Mouse (Mus musculus): Measurements from ENCODE around the gene Glp1r.

The Glp1r gene

DNA sequence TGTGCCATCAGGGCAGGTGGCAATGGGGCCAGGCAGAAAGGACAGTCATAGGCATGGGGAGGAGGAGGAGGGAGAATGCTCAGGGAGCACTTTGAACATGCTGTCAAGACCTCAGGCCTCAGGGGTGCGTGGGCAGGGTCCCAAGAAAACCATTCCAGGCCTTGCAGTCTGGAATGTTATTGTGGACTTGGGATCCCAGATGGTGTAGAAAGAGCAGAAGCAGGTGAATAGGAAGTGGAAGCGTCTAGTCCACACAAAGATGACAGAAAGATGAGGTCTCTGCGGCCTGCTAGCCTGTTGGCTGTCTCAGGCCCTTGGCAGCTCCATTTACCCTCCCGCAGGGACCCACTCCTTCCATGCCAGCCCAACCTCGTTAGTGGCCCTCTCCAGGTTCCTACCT lies 10.9 kb downstream of the Glp1r start:
- no peak for DNase-seq (ENCODE audit: low spot score in 2 of 2)

DNA sequence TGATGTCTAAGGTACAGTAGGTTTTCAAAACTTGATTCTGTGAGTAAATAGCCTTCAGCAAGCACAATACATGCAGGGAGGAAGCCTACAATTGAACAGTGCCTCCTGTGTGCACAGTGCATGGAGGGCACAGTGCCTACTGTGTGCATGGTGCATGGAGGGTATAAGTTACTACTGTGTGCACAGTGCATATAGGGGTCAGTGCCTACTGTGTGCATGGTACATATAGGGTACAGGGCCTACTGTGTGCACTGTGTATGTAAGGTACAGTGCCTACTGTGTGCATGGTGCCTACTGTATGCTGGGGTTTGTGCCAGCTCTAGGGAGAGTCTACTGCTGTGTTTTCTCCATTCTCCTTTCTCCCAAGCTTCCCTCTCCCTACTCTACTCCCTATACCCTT lies 12.6 kb downstream of the Glp1r start:
- no peak for DNase-seq (ENCODE audit: low spot score in 2 of 2)

DNA sequence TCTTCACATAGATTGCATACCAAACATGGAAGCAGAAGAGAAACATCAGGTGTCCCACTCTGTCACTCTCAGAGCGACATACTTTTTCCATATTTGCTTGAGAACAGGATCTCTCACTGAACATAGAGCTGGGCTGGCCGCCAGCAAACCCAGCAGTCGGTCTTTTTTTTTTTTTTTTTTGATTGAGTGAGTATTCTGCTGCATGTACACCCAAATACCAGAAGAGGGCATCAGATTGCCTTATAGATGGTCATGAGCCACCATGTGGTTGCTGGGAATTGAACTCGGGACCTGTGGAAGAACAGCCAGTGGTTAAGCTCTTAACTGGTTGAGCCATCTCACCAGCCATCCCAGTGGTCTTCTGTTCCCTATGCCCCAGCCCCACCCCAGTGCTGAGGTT lies 21.9 kb downstream of the Glp1r start:
- DNase-seq (ENCODE audit: low spot score in 2 of 2) = no peak

DNA sequence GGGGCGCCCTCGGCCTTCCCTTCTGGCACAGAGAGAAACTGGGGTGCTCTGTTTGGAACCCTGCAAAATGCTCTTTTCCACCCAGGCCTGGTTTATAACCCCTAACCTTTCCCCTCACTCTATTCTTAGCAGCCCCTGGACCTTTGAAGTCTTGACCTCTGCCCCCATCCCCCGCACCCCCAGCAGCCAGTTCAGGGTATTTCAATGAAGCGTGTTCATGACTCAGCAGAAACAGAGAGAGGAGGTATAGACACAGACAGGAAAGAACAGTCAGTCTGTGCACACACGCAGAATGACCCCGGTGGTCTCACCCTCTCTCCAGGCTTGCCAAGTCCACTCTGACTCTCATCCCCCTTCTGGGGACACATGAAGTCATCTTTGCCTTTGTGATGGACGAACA lies 29.2 kb downstream of the Glp1r start:
- no peak for DNase-seq (ENCODE audit: low spot score in 2 of 2)

DNA sequence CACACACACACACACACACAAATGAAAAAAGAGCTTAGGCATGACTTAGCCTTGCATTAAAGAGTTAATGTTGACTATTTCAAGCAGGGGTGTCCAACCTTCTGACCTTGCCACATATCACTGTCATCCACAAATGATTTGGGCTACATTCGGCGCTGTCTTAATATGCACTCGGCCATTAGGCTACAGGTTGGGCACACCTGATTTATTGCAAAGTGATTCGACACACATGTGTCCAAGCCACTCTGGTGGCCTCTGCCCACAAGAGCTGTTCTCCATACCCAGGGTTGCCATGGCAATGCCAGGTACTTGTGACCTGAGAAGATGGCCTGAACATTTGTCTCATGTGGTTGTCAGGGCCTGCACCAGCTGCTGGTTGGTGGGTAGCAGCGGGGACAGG lies 31.2 kb downstream of the Glp1r start:
- DNase-seq (ENCODE audit: low spot score in 2 of 2) = no peak

DNA sequence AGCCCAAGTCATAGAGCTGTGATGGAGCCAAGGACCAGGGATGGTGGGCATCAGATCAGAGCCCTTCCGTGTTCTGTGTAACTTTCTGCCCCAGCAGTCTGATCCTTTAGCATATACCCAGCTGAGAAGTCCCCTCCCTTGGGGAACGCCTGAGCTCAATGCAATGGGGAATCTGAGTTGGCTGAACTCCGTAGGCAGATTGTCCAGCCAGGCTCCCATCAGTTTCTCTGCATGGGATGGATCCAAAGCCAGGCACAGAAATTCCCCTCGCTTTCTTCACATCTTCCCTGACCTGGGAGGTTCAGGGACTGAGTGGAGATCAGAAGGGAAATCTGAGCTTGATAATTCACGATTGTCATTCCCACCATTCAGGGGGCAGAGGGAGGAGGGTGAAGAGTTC lies 33.7 kb downstream of the Glp1r start:
- DNase-seq (ENCODE audit: low spot score in 2 of 2) = no peak

DNA sequence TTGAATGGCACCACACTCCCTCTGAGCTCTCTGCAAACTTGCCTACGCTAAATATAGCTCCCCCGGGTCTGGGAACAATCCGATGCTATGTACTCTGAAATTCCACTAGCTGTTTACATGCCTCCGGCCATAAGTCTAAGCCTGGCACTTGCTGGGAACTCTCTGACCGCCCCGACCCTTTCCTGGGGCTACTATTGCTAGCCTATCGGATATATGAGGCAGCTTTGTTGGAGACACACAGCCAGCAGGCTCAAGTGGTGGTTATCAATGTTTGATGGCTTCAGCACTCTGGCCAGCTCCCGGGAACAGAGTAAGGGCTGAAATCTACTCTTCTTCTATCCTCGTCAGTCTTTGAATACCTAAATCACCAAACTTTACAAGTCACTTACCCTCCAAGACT lies 36.9 kb downstream of the Glp1r start:
- DNase-seq (ENCODE audit: low spot score in 2 of 2) = no peak

DNA sequence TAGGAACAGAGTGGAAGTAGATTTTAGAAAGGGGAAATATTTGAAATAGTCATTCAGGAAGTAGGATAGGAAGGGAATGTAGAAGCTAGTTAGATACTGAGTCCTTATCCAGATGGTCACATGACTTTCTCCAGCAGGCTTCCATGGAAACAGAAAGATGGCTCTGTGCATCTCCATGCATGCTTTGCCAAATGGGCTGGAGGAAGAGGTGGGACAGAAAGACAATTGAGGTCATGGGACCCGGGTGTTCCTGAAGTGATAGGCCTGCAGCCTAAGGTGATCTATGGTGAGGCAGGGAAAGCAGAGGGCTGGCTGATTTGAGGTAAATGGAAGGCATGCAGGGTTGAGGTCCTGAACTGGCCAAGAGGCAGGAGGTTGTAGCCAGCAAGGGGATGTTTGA lies 46.8 kb downstream of the Glp1r start:
- no peak for DNase-seq (ENCODE audit: low spot score in 2 of 2)

DNA sequence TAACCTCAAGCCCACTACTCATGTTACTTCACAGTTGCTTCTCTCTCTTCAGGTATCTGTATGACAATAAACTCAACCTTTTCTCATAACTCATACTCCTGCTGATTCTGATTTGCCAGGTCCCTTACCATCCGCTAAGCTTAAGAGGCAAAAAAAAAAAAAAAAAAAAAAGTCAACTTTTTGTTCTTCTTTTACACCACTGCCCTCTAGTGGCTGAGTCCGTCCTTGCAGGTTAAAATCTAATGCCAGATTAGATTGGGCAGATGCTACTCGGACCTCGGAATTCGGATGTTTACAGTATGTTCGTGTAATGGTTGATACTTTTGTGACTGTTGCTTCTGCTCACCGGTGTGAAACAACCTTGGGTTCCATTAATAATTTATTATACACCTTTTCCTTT lies 49.2 kb downstream of the Glp1r start:
- DNase-seq (ENCODE audit: low spot score in 2 of 2) = peak; percentile 32 to 80

DNA sequence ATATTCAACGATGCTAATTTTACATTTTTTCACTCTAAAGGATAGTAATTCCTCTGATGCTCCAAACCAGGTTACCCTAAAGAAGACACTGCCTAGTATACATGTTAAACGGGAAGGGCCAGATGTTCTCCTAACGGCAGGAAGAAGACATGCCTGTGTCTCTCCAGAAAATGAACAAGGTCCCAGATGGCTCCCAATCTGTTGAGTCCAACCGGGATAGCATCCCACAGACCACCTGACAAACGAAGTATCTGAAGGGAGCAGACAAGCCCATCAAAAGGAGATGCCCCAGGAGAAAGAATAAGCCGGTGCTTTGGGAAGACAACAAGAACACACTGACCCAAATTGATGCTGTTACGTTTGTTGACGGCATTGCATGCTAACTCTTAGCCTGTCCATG lies 50.0 kb downstream of the Glp1r start:
- no peak for DNase-seq (ENCODE audit: low spot score in 2 of 2)

DNA sequence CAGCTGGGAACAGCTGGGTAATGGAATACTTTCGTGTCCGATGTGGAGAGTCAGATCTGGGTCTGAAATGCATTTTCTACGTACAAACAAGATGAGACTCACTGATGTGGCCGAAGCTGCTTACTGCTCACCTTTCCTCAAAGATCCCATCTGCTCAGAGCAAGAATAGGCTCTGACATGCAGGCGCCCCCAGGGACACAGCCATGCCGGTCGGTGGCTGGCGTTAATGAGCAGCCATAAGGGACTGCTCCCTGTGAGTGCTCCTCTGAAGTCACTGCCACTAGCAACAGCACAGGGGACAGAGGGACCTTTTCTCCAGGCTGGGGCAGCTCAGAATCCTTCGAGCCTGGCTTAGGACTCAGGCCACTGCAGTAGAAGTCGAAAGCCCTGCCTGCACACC lies 52.7 kb downstream of the Glp1r start, which contains the start of gene Umodl1:
Umodl1 (plus strand) TSS at position 301 of the 400 bp plus-strand sequence.
- DNase-seq (ENCODE audit: low spot score in 2 of 2) = no peak

DNA sequence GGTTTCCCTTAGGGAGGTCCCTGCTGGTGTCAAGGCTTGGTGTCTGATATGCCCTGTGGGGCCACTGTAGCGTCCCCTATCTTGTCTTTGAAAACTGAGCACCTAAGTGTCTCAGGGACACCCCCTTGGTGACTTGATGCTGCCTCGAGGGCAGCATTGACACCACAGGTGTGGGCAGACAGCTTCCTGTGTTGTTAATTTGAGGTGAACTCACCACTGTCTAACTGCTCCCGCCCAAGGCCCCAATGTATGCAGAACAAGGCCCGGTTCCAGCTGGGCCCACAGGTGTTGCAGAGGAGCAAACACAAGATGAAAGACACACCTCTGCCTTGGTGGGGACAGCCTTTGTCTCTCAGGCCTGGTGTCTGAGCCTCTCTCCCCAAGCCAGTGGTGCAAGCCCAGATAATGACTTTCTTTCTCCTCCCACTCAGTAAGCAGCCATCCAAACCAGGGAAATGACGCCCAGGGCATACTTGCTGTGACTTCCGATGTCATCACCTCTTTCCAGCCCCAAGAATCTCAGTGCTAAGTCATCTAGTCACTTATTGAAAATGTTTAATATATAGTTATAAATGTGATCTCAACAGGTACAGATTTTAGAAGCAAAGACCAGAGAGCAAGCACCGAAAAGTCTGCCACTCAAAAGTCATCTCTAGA lies 60.4 kb downstream of the Glp1r start:
- no peak for DNase-seq (ENCODE audit: low spot score in 2 of 2)

DNA sequence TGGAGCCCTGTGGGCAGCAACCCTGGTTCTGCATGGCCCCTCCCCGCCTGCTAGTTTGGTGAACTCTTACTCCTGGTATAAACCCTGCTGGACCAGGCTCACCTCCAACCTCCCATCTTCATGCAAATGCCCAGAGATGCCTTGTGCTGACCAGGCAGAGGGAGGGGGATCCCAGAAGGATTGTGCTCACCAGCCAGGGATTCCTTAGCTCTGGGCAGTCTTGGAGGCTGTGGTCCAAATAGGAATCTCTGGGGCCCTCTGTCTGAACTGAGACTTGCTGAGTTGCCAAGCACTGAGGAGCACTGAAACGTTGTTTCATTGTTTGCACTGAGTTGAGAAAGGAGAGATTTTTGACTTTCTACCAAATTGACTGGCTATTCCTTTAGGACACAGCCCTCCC lies 61.3 kb downstream of the Glp1r start:
- DNase-seq (ENCODE audit: low spot score in 2 of 2) = no peak

DNA sequence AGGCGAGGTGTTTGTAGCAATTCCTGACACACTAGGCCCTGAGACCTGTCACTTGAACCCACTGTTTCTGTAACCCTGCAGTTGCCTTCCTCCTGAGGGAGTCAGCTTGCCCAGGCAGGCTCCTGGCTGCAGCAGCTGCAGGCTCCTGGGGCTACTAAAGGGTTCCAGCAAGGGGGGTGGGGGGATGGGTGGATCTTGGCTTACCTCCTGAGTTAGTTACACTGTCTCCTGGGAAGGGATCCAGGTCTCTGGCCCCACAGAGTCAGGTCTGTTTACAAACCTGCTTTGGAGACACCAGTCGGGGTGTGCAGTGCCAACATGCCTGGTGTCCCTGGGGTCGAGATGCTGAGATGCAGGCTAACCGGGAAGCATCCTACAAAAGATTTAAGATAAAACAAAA lies 68.4 kb downstream of the Glp1r start:
- no peak for DNase-seq (ENCODE audit: low spot score in 2 of 2)

DNA sequence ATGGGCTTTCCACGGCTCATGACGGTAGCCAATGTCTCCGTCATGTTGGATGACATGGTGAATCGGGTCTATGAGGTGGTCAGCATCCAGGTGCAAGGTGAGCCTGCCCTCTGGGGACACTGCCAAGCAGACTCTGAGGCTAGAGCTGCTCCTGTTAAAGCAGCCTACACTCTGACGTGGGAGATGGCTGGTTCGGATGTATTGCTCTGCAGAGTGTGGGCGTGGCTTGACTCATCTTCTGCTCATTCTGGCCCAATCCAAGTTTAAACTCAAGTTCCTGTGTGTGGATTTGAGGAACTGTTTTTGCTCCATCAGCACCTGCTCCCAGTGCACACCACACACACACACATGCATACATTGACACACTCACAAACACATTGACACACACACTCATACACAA lies 70.3 kb downstream of the Glp1r start:
- no peak for DNase-seq (ENCODE audit: low spot score in 2 of 2)

DNA sequence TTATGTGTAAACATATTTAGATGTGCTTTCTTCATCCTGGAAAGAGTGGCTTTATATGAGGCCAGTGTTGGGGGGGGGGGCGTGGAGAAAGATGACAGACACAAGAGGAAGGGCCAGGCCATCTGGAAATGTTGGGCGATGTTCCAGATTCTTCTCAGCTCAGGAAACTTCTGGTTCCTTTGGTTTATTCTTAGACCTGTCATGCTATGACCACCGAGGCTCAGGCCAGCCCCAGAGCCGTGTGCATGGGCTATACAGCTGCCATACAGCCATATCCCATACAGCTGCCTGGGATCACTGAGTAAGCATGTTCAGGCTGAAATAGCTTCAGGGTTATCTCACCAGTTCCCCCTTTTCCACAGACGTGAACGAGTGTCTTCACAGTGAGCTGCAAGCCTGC lies 71.7 kb downstream of the Glp1r start:
- DNase-seq (ENCODE audit: low spot score in 2 of 2) = no peak

DNA sequence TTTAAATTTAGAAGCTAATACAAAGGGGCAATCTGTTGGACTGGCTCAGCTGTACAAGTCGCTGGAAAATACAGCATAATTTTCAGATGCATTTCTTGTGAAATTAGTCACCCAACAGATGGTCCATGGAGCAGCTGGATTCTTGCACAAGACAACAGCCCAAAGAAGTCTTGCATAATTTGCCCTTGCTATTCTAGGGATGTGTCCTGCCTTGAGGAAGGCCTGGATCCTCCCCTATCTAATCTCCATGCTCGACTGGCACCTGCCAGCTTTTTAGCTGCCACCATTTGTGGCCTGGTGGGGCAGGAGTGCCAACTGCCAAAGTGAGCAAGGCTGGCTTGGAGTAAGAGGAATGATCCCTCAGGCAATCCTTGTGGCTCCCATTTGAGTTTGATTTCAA lies 75.7 kb downstream of the Glp1r start:
- no peak for DNase-seq (ENCODE audit: low spot score in 2 of 2)

DNA sequence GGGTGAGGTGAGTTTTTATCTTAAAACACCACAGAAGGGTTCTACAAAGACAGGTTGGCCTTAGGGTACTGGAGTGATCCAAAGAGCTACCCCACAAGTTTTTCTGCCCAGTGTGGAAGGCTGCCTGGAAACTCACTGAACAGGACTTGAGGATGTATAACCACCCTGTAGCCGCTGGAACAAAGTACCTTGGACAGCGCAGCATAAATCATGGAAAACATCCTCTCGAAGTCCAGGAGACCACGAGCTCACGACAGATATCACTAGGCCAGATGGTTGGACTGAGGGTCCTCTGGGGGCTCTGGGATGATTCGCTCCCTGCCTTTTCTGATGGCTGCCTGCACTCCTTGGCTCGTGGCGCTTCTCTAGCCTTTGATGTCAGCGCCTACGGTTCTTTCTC lies 76.9 kb downstream of the Glp1r start:
- no peak for DNase-seq (ENCODE audit: low spot score in 2 of 2)

DNA sequence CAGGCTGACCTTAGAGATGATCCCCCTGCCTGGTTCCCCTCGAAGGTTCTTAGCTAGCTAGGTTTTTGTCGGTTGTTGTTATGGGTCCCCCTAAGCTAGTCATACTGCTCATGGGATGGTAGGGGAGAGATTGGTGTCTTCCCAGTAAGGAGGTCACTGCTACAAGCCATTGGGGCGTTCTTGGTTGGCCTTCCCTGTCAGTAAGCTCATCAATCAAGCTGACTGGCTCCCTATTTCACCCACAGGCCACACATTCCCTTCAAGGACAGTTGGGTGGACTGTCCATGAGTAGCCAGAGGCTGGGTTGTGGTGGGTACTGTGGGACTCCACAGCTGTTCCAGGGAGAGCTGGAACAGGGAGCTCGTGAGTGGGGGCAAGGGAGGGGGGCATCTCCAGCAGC lies 81.9 kb downstream of the Glp1r start:
- no peak for DNase-seq (ENCODE audit: low spot score in 2 of 2)

DNA sequence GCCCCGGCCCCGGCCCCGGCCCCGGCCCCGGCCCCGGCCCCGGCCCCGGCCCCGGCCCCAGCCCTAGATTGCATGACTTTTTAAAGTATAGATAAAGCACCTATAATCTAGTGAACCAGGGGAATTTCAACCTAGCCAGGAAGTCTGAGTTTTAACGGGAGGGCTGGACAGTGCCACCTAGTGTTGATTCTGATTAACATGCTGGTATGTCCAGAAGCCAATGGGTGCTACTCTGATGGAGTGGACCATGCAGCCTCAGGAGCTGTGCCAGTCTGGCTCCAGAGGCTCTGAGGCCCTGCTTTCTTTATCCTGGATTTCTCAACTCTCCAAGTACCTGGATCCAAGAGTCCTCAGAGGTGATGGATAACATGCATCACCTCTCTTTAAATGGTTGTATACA lies 88.6 kb downstream of the Glp1r start:
- DNase-seq (ENCODE audit: low spot score in 2 of 2) = peak in 1 of 2 experiments; percentile 43
